Mouse (Mus musculus) urinary bladder, postnatal 14 days (tissue): ENCODE results near the gene Dhx9.
"Not testable (repeated sequence)": the region's sequence is repeated elsewhere in the genome, so short reads cannot be mapped to it uniquely, and the experiment has no call there.

ENCODE experiments used
- DNase-seq: peaks from one replicate; pipeline ENCODE4 v3.0.0; 2021; ENCODE audit warnings: low spot score

Dhx9 gene

DNA sequence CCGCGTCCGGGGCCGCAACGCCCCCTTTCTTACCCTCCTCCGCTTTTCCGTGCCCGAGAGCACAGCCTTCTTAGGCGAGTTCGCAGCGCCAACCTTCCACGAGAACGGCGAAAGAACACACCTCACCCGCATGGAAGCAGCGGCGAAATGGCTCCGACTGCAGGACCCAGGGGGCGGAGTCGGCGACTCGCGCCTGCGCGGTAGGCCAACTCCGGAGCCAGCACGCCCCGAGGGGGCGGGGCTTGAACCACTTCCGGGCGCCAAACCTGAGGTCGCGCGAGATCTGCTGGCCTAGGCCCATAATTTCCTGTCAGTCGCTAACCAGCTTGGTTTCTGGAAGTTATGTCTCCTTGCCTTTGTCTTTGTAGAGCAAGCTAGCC lies at the start of gene Dhx9:
Gene Dhx9 (minus strand): TSS at position 161 of the 380 bp plus-strand sequence.
- DNase-seq: peak; percentile 98

DNA sequence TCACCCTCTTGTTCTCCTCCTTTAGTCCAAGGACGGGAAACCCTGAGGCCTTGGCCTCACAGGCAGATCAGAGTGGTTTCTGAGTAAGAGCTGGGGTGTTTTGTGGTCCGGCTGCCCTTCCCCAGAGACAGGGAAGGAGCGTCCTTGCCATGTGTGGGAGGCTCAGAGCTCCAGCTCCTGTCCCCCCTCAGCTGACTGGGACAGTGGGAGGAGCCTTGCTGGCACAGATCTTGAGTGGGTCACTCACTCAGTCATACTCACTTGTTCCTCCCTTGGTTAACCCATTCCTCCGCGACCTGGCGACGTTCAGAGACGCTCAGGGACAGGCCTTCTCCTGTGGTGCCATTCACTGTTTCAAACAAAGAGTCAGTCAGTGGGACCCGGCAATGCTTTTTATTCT lies 48.2 kb upstream of the Dhx9 start:
- DNase-seq: no peak

DNA sequence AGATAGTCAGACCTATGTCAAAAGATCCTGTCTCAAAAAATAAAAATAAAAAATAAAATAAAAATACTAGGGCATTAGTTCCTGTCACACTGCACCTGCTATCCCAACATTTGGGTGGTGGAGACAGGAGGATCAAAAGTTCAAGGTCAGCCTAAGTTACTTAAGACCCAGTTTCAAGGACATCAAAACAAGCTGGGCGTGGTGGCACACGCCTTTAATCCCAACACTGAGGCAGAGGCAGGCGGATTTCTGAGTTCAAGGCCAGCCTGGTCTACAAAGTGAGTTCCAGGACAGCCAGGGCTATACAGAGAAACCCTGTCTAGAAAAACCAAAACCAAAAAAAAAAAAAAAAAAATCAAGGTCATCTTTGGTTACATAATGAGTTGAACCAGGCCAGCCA lies 45.4 kb upstream of the Dhx9 start:
- DNase-seq: not testable (repeated sequence)

DNA sequence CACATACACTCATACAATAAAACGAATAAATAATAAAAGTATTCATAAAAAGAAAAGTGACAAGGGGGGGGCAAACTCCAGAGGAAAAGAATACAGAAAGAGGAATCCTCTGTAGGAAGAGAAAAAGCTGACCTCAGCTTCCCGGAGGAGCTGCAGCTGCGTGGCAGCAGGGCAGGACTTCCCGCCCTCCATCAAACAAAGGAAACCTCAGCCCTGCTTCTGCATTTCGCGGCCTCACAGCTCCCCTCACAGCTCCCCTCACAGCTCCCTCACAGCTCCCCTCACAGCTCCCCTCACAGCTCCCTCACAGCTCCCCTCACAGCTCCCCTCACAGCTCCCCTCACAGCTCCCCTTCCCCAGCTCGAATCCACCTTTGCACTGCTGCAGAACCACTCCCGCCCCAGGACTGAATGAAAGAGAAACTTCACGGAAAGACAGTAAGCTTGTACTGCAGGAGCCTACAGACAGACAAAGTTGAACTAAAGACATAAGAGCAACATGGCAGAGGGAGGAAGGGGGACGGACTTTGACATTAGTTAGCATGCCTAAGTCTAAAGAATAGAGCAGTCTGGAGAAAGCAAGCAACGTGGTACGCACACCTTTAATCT lies 44.9 kb upstream of the Dhx9 start:
- peak; percentile 5 for DNase-seq

DNA sequence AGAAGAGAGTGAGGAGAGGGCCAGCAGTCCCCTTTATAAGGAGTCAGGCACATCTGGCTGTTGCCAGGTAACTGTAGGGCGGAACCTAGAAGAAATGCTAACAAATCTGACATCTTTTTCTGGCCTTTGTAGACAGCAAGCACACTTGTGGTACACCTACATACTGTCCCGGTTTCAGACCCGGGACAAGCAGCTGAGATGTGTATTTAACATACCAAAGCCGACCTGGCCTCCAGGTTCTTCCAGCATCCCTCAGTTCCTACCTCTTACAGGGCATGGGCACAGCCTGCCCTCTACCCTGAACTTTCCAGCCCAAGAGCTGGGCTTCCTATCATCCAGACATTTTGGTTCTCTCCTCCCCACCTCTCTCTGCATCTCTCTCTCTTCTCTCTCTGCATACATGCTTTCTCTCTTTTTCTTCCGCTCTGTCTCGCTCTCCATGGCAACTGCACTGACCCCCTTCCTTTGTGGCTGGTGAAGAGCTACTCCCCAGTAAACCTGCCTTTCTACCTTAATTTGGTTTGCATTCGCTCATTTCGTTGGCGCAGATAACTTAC lies 44.3 kb upstream of the Dhx9 start:
- DNase-seq: no peak

DNA sequence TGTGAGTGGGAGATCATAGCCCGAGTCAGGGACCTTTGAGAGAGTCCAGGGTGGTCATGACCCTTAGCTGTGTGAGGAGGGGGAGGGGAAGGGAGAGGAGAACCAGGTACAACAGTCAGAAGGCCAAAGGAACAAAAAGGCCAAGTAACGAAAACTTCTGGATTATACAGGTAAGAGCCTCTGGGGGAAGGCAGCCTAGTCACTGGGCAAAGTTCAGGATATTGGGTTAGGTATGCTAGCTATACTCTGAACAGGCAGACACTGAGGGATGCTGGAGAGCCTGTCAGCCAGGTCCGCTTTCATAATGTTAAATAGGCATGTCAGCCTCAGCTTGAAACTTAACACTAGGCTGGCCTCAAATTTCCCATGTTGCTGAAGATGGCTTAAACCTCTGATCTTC lies 34.7 kb upstream of the Dhx9 start:
- DNase-seq: no peak

DNA sequence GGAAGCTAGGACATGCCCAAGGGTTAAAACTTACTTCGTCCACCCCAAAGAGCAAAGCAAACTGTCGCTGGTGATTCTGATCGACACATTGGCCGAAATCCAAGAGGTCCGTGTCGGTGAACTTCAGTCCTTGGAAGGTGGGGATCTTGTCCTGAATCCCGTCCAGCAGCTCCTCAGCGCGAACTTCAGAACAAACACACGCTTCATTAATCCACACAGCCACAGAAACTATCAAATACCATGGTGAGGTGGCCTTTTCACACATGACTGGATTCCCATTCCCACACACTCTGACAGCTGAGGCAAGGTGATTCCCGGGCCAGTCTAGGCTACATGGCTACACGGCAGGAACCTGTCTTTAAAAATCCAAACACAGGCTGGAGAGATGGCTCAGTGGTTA lies 27.9 kb upstream of the Dhx9 start:
- no peak for DNase-seq

DNA sequence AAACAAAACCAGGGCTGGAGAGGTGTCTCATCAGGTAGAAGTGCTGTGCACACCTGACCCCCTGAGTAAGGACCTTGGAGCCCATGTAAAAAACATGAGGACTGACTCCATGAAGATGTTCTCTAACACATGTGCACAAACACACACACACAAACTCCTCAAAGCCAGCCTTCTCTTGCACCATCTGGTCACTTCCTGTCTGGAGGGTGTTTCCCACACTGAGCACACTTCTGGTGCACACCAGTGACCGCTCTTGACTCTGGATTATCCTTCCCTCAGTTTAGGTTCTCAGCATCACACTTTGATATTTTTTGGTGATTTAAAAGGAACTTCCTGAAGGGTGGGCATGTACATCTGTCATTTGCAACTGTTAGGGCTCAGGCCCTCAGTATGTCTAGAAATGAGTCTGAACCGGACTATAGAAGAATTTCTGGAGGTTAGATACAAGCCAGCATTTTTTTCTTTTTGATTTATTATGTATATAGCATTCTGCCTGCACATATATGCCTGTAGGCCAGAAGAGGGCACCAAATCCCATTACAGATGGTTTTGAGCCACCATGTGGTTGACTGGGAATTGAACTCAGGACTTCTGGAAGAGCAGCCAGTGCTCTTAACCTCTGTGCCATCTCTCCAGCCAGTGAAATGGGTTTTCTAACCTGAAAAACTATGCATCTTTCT lies 23.0 kb upstream of the Dhx9 start:
- DNase-seq: no peak

DNA sequence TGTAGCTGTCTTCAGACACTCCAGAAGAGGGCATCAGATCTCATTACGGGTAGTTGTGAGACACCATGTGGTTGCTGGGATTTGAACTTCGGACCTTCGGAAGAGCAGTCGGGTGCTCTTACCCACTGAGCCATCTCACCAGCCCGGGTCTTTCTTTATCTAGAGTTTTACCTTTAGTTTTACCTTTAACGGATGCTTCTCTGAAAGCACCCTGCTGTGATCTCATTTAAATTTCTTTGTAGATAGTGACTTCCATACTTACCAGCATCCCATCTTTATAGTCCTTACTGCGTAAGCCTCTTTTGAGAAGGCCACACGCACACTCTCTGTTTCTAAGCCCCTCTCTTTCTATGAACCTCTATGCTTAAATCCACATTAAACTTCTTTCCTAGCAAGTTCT lies 22.1 kb upstream of the Dhx9 start:
- not testable (repeated sequence) for DNase-seq

DNA sequence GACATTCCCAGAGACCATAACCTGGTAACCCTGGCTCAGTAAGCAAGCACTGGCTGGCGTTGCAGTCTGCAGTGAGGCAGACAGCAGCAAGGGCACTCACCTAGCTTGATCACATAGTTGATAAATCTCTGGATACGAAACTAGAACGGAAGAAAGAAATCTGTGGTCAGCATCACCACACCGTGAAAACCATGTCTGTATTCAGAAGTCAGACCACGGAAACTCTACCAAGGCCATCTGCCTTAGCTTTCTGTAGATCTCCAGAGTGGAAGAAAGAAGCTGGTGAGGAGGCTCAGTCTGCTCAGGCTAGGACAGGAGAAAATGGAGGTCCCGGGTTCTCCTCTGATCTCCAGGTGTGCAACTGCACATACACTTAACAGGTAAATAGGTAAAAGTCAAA lies 21.6 kb upstream of the Dhx9 start:
- DNase-seq: no peak

DNA sequence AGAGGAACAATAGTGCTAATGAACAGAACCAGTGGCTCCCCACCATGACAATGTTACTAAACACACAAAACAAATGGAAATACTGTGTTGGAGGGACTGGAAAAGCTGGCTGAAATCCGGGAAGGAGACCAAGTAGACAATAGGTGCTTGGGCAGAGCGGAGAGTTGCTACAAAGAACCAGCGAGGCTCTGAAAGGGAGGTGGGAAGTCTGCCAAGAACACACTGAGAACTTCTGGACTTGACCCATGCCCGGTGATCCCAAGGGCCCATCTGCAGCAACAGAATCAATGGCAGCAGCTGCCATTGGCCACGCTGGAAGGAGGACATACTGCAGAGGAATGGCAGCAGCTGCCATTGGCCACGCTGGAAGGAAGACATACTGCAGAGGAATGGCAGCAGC lies 18.8 kb upstream of the Dhx9 start:
- DNase-seq: no peak

DNA sequence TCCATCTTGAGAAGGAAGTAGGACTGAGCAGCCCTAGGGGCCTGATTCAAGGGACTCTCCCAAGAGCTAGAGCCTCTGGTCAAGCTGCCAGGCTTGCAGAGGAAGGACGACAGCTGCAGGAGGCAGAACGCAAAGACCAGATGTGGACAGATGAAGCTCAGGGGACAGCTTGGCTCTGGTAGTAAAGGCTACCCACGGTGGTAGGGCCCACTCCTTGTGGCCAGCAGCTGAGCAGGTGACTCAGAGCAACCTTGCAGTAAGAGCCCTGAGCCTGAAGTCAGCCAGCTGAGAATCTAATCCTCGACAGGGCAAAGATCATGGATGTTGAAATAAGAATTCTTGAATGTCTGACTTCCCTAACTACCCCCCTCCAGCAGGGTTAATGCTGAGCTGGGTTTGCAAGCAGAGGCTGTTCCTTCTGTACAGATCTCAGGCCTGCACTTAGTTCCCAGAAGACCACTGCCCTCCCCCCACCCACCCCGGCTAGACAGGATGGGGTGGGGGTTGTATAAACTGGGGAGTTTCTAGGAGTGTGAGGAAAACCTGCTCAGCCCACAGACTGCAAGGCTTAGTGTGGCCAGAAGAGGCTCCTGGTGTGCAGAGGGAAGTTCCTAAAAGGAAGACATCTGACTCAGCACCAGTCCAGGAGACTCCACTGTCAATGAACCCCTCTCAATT lies 14.3 kb upstream of the Dhx9 start:
- DNase-seq: no peak

DNA sequence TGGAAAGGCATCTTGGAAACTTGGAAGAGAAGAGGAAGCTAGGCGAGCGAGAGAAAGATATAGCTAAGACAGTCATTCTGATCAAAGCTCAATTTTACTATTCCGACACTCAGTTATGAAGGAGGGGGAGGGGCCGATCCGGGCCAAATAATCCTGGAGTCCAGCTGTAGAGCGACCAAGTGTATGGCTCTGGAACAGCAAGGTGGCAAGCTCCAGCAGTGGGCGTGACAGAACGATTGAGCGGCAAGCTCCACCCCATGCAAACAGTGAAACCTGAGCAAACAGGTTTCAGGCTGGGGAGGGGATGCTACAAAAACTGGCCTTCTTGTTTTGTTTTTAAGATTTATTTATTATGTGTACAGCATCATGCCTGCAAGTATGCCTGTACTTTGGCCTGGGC lies 12.6 kb upstream of the Dhx9 start:
- no peak for DNase-seq

DNA sequence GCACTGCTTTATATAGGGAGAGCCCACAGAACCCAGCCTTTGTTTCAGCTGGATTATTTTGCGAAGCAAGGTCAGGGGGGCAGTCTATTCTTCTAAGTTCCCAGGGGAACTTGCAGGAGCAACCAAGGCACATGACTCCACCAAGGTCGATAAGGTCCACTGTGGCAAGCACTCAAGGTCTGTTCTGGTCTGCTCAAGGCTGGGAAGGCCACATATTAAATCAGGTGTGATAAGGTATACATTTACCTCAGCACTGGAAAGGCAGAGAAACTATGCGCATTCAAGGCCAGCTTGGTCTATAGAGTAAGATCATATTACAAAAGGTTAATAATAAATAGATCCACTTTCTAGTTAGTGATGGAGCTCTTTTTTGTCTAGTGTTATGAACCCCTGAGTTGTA lies 8.6 kb upstream of the Dhx9 start:
- no peak for DNase-seq

DNA sequence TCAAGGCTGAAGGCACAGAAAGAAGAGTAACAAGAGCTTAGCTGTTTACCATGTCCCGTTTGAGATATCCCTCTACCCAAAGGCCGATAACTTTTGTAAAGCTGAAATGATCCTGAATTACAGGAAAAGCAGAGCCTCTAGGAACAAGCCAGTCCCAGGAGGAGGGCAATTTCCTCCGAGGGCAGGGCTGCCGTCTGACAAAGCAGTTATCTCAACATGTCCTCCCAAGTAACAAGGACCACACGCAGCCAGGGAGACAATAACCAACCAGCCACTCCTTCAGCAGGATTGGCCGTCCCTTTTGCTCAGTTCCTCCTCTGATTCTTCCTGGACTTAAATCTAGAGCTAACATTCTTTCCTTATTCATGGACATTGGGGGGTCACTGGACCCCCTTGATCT lies 6.5 kb upstream of the Dhx9 start:
- no peak for DNase-seq

DNA sequence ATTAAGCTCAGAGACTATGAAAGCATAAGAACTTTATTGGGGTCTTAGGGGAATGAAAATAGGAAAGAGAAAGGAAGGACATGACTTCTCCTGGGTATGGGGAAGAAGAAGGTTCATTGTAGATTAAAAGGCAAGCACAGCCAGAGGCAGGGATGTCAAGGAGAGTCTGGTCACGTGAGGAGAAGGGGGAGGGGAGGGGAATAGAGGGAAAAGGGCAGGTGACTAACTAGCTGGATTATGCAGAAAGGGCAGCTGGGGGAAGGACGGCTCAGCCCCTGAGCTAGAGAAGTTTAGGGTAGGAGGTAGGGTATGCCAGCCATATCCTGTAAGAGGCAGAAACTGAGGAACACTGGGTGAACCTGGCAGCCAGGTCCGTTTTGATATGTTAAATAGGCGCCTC lies 5.9 kb upstream of the Dhx9 start:
- no peak for DNase-seq

DNA sequence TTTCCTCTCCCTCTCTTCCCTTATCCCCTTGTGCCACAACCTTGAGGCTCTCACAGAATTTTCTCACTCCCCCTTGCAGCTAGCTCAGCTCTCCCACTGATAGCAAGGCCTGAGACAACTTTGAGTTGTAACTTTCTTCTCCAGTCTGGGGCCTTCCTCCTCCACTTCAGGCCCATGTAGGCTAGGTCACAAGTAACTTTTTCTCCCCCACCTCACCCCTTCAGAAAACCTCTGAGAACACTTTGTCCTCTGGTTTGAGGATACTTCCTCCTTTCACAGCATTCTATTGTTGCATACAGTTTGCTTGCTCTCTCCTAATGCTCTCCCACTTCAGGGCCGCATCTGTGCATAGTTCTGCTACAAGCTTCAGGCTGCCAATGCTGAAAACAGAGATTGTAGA lies 4.4 kb upstream of the Dhx9 start:
- DNase-seq: no peak

DNA sequence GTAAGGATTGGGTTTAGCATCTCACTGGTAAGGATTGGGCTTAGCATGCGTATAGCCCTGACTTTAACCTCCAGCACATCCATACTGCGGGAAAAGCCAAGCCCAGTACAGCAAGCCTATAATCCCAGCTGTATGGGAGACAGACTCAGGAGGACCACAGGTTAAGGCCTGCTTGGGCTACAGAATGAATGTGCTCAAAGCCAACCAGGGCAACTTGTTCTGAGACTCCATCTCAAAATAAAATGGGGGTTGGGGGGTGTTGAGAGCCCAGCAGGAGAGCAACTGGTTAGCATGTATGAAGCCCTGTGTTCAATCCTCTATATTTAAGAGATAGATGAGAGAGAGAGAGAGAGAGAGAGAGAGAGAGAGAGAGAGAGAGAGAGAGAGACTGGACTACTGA lies 3.9 kb upstream of the Dhx9 start:
- DNase-seq: no peak

DNA sequence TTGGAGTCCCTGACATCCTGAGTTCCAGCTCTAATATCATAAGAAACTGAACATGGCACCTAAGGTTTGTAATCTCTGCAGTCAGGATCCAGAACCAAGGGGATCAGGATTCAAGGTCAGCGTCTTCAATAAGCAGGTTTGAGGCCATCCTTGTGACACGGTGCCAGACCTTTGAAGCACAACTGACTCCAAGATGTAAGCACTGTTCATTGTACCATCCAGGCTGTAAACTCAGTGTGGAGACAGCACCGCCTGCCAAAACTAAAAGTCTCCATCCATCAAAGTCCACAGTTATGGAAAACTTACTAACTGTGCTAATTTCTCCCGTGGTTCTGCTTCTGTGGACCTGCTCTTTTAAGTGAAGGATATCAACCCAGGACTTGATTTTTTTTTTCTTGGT lies 2.5 kb upstream of the Dhx9 start:
- DNase-seq: no peak

DNA sequence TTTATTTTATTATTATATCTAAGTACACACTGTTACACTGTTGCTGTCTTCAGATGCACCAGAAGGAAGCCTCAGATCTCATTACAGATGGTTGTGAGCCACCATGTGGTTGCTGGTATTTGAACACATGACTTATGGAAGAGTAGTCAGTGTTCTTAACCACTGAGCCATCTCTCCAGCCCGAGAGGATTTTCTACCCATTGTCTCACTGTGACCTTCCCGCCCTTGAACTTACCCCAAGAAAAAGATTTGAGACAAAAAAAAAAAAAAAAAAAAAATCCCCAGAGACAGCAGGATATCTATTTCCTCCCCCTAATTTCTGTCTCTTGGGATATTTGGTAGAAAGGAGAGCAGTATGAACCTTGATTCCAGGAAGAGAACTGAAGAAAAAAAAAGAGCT lies 2.1 kb upstream of the Dhx9 start:
- no peak for DNase-seq

DNA sequence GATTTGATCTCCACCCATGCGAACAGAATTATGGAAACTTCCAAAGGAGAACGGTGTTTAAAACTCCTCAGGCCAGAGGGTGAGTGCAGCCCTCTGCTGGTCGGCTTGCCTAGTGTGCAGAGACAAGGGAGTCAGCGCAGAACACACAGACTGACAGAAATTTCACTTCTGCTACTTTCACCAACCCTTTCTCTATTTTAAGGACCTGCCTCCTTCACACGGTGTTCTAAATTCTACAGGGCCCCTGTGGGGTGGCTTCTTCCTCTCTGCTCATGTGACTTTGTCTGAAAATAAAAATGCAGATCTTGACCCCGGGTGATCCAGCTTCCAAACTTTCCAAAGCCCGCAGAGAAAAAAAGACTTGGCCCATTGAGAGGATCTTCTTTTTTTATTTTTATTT lies 1.7 kb upstream of the Dhx9 start:
- no peak for DNase-seq

DNA sequence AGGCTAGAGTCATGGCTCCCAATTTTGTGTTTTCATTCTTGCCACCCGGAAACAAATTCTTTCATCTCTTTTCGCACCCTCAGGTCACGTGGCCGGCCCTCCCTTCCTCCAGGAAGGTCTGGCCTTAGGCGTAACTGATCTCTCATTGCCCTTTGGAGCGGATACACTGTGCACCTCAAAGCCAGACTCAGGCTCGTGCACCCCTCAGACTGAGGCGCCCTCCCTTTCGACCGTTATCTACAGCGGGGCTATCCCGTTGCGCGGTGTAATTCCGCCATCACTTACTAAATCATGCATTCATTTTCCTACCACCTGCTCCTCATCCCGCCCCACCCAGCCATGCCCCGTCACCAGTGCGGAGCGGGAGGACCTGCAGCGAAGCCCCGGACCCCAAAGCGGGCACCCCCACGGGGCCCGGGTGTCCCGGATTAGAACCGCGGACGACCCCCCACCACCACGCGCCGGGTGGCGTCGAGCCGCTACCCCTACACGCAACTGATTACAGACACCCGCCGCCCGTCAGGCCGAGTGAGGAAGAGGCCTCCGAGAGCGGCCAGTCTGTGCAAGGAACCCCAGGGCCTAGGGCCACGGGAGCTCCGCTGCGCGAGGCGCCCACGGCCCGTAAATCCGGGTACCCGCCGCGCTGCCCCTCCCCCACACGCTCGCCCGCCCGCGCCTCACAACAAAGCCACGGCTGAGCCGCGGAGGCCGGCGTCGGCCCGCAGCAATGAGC lies 527 bp downstream of the Dhx9 start:
- peak; percentile 60 for DNase-seq

DNA sequence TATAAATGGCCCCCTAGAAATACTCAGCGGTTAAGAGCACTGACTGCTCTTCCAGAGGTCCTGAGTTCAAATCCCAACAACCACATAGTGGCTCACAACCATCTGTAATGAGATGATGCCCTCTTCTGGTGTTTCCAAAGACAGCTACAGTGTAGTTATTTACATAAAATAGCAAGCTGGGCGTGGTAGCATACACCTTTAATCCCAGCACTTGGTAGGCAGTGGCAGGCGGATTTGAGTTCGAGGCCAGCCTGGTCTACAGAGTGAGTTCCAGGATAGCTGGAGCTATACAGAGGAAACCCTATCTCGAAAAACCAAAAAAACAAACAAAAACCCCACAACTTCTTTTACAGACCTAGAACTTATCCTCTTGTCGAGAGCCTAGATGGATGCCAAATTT lies 1.3 kb downstream of the Dhx9 start:
- not testable (repeated sequence) for DNase-seq
